Mouse (Mus musculus) testis, adult 2 months (tissue): Measurements from ENCODE around the gene Gm20795. TPM values are rescaled to one million over a fixed set of nuclear protein-coding genes. Genes with fewer than 3 reads are reported as not detected.
"Not testable (repeated sequence)": the region's sequence is repeated elsewhere in the genome, so short reads cannot be mapped to it uniquely, and the experiment has no call there.

Experiments used
- H3K27ac ChIP-seq: fragments of 200-500 bp; 2 replicates; pipeline ENCODE4 v1.5.1; 2012; ENCODE audit warnings: low read depth, low read length; ENCODE audit not compliant: control insufficient read depth, insufficient read depth
- H3K27me3 ChIP-seq: fragments of 200-500 bp; 2 replicates; pipeline ENCODE4 v1.6.1; 2012; ENCODE audit warnings: mild to moderate bottlenecking, low read length, moderate library complexity; ENCODE audit not compliant: control insufficient read depth, insufficient read depth
- H3K36me3 ChIP-seq: fragments of 200-500 bp; 2 replicates; pipeline ENCODE4 v1.6.1; 2012; ENCODE audit warnings: mild to moderate bottlenecking, low read length; ENCODE audit not compliant: control insufficient read depth, insufficient read depth
- H3K4me1 ChIP-seq: fragments of 200-500 bp; 2 replicates; pipeline ENCODE4 v1.6.1; 2012; ENCODE audit warnings: low read length; ENCODE audit not compliant: control insufficient read depth, insufficient read depth
- H3K4me3 ChIP-seq: fragments of 200-500 bp; 2 replicates; pipeline ENCODE4 v1.5.1; 2012; ENCODE audit warnings: low read depth, mild to moderate bottlenecking, low read length, moderate library complexity, mixed read lengths; ENCODE audit not compliant: control insufficient read depth
- polyA plus RNA-seq: library from polyadenylated mRNA; depleted of rRNA; stranded (reverse); fragments of >200 nt; gene quantifications from 2 replicates; pipeline ENCODE4 v1.2.3, GENCODE M21; 2012; rRNA removed

The Gm20795 gene
- 2.1 and 2.3 TPM in 2 replicates for polyA plus RNA-seq

- not testable (repeated sequence) for H3K27ac ChIP-seq, H3K4me3 ChIP-seq, H3K36me3 ChIP-seq, H3K4me1 ChIP-seq, H3K27me3 ChIP-seq
These were observed at the start of gene Gm20795 for GRCm38 (mm10) chrY:40804614-40805013. Gene Gm20795 (plus strand): TSS chrY:40804914.

GRCm38 (mm10) chrY:40775665-40776064 lies 29.0 kb upstream of the Gm20795 start, which contains the start of gene Gm21797:
Gene Gm21797 (minus strand): TSS chrY:40775765.
- not testable (repeated sequence) for H3K27ac ChIP-seq, H3K36me3 ChIP-seq, H3K4me3 ChIP-seq, H3K27me3 ChIP-seq, H3K4me1 ChIP-seq

Other genes starting within 250 kb of the Gm20795 start
- gene Gm21852, start 152.9 kb upstream of the Gm20795 start, polyA plus RNA-seq: not detected in 2 replicates
- not detected in 2 replicates for gene Gm21797, start 29.1 kb upstream of the Gm20795 start, polyA plus RNA-seq